Mouse (Mus musculus) layer of hippocampus, adult 9-11 months (tissue): Measurements from ENCODE around the gene Tesc.

Experiments used
- DNase-seq: peaks from one replicate; pipeline ENCODE4 v3.0.0; 2022

Gene Tesc

DNA sequence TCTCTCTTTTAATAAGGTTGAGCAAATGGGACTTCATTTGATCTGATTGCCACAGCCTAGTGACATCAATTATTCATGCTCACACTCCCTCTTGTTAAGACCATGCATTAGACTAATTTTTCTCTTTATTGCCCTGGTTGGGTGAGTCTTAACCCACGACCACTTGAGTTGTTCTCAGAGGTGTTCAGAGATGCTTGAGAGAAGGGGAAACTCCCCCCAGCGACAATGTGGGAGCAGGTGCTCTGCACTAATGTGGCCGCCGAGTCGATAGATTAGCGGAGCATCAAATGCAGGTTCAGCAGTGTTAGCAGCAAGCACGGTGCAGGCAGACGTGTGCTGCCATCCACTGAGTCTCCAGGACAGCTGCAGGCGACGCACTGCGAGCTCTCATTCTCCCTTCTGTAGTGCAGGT is 52.3 kb downstream of the Tesc start:
- DNase-seq = no peak

DNA sequence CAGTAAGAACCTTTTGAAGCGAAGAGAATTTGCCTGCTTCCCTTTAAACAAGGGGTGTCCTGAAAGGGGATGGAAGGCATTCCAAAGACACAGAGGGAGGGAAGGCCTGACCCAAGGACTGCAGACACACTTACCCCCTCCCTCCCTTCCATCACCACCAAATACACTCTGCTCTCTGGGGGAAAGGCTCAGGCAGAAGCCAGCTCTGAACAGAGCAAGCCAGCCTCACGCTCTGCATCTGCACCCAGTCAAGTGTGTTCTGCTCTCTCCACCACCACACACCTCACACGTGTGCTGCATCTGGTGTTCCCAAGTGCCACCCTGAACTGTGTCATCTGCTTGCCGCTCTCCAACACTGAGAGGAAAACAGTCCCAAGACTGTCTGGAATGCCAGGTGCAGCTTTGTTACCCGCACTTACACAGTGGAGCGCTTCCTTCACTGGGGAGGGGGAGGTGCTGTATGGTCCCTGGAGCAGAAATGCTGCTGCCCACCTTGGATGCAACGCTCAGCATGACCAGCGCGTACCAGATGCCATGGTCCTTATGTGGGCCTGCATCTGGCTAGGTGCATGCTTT is 53.9 kb downstream of the Tesc start:
- no peak for DNase-seq

DNA sequence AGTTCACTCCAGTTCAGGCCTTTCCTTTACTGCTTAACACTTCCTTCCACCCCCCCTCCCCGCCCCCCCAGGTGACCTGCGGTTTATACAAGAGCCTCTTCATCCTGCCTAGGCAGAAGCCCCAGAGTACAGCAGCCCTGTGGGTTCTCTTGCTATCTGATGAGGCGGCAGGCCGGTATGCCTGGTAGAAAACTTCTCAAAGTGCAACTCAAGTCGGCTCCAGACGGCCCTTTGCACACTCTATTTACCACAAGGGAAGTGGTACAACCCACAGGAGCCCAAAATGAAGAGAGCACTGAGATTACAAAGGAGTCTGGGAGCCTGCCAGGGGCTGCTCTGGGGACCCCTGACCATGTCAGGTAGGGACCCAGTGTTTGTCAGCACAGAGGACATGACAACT is 54.5 kb downstream of the Tesc start:
- DNase-seq = no peak

DNA sequence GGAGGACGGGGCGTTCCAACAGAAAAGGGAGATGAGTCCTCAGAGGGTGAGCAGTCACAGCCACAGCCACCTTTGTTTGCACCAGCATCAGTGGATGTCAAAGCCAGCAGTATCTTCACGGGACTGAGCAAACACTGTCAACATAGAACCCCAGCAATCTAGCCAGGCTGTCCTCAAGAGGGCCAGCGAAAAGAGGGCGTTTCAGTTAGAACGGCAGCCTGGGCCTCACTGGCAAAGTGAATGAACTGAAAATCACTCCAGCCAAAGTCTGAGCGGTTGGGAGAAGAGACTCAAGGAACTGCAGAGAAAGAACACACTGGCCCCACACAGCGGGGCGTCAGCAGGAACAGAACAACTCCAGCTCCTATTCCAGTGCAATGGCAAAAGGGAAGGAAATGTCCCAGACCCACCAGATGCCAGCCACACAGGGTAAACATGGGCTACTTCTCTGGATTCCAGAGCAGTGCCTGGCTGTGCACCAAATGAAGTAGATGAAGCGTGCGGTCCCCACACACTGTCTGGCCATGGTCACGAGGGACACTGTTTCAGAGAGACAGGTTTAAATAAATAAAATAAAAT is 55.6 kb downstream of the Tesc start:
- no peak for DNase-seq

DNA sequence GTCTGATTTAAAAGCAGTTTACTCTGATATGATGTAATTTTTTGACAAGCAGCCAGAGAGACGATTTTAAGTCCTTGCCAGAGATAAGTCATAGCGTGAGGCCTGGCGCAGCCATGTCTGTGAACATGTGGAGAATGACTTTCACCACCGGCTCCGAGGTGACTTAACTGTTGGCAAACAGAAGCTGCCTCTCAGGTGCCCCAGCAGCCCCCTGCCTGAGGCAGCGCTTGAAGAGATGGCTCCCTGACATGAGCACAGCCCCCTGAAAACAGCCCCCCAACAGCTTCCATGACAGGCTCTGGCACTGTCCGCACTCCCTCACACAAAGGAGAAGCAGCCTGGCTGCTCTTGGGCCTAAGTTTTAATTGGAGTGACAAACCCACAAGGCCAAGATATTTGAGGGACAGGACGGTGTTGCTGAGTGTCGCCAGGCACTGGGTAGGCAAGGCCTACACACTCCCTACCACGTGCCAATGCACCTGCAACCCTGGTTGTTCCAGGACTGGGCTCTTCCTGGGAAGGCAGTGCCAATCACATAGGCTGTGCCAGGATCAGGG is 56.7 kb downstream of the Tesc start:
- DNase-seq = no peak

DNA sequence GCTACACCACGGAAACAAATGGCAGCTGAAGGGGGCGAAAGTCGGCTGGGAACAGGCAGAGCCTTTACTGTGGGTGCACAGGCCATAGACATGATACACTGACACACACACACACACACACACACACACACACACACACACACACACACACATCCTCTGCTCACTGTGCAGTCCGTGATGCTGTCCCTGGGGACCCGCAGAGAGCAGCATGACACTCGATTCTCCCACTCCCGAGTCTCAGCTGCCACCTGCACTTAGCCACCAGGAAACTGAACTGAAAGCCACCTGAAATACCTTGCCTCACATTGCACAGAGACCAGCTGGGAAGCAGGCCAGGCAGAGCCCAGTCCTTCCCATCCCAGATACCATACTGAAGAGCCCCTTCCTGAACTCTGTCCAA is 57.8 kb downstream of the Tesc start:
- DNase-seq = no peak

DNA sequence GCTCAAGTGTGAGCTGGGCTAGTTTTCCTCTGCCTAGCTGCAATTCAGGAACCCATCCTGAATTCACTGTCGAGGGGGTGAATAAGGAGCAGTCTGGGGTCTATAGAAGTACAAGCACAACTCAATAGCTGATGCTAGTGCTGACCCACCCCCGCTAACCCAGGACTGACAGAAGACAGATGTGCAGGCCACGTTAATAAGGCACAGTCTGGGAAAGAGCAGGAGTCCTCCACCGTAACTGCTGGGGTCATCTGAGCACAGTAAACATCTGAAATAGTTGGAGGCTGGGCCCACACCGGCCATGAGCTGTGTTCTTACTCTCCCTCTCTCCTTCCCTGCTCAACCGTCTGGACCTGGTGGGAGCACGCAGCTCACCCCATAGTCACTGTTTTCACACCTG is 59.4 kb downstream of the Tesc start:
- no peak for DNase-seq

DNA sequence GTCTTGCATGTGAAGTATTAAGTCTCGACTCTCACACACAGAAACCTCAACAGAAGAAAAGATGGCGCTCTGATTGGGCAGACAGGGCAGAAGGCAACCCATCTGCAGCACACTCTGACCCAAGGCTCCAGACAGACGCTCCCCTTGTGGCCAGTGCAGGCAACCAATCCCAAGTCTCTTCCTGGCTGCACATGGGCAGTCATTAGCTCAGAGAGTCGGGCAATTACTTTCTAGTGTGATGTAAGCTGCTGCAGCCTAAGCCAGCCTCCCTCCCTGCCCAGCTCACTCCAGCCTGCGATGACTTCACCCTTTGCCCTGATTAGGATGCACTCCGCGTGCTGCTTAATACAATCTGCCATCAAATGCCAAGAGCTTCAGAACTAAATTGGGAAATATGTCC is 61.6 kb downstream of the Tesc start:
- DNase-seq = peak; percentile 84

DNA sequence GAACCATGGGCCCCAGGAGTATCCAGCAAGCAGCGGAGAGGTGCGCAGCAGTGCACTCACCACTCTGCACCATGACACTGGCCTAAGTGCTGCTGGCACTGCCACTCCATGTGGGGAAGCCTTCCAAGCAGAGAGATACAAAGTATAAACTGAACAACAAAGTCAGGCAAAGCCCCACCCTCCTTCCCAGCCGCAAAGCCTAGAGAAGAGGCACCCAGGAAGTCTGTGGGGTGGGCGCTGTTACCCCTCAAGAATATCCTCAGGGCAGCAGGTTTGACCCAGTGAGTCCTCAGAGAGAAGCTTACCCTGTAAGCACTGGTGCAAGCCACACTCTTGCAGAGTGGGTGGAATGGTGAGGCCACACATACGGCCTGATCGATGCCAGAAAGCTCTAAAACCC is 62.6 kb downstream of the Tesc start:
- DNase-seq = no peak

DNA sequence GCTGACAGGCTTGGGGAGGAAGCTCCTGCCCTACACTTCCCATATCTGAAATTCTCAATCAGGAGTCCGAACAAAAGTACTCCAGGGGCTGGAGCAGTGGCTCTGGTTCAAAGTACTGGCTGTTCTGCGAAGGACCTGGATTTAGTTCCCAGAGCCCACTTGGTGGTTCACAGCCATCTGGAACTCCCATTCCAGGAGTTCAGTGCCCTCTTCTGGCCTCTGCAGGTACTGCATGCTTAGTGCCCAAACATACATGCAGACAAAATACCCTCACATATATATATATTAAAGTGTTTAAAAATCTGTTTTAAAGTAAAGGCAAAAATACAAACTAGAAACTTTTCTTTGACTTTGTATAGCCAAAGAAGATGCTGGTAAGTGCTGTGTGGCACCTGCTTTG is 63.3 kb downstream of the Tesc start:
- DNase-seq = no peak

DNA sequence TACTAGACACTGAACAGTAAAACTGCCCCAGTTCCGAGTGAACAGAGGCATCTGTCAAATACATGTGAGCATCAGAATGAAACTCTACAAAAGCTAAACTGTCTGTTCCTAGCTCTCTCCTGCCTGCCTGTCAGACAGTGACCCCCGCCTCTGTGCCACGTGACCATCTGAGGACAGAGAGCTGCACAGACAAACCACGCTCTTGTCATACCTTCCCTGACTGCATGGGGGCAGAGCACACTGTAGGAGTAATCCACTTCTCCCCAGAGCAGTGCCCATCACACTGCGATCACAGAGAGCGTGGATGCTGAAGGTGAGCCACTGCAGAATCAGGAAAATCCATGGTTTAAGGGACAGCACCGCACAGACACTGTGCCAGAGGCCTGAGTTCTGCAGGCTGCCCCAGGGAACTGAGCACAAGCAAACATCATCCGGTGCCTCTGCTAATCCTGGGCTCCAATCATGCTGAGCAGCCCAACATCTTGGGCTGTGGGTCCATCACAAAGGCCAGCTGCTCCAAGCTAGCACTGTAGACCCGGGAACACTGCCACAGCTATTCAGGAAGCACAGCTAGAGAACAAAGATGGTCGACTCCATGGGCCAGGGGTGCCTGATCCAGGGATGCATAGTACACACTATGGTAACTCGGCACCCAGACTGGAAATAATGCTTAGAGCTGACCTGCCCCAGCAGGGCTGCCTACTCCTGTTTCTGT is 65.9 kb downstream of the Tesc start:
- DNase-seq = peak; percentile 63

DNA sequence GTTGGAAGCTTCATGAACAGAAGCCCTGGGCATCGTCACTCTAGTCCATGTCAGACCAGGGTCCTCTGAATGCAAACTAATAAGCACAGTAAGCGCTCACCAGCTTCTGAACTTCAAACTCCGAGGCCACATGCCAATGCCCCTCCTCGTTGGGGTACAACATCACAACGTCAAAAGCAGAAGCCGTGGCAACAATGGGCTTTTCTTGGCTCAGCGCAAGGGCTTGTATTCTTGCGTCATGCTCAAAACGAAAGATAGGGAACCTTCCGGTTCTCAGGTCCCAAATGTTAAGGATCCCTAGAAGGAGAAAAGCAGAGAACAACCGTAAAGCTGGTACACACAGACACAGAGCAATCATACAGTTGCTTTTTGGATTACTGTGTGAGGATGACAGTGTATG is 67.9 kb downstream of the Tesc start:
- DNase-seq = no peak

DNA sequence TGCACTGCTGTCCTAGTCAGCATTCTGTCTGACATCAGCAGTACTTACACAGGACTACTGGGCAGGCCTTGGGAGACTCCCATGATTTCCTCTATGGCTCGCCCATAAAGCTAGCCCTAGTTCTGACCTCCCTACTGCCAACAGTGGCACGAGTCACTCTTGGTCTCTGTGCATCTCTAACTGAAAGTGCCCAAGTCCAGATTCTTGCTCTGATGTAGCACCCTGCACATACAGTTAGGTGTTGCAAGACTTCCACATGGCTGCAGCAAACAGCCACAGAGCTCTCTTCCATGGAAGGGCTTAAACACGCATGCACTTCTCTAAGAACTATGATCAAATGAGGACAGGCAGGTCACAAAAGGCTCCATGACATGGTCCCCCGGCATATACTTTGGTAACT is 68.3 kb downstream of the Tesc start:
- no peak for DNase-seq

DNA sequence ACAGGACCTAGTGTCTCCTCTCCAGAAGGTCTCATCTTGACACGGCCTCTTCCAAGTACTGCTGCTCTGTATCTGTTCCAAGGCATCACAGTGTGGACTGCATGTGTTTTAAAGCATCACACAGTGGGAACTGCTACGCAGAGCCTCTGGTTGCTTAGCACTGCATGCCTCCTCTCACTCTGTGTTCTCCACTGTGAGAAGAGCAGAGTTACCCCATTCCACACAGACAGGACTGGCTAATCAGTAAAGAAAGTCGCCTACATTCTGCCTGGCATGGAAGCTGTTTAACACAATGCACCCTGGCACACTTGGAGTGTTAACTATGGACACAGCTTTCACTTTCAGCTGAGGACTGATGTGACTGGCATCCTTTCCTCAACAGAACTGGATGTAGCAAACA is 68.8 kb downstream of the Tesc start:
- DNase-seq = no peak

DNA sequence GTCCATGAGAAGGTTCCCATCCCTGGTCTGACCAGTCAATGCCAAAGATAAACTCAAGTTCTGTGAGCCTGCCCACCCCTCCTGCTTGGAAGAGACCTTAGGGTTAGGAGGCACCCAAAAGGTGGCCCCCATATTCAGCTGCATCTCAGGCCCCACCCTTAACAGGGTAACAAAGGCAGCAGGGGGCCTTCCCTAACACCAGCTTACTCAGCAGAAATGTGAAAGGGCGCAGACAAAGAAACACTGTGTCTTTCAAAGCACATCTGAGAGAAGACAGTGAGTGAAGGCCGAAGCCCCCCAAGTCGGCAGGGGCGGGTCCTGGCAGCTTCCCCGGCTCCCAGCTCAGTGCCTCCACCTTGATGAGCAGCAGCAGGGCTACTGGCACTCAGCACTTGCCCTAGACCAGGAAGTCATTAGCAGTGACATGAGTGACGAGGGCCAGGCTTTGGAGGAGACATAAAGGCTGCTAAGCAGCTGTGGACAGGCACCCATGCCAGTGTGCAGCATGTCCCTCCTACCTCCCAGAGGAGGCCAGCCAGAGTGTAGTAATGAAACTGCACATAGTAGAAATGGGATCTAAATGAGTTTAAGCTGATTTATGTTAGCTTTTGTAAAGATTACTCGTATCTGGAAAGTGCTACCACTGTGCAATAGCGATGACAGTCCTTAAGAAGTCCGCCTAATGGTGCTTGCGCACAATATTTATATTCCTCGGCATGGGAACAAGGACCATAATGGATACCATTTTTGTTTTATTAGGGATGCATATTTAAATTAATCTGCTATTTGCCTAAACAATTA is 71.7 kb downstream of the Tesc start:
- no peak for DNase-seq

DNA sequence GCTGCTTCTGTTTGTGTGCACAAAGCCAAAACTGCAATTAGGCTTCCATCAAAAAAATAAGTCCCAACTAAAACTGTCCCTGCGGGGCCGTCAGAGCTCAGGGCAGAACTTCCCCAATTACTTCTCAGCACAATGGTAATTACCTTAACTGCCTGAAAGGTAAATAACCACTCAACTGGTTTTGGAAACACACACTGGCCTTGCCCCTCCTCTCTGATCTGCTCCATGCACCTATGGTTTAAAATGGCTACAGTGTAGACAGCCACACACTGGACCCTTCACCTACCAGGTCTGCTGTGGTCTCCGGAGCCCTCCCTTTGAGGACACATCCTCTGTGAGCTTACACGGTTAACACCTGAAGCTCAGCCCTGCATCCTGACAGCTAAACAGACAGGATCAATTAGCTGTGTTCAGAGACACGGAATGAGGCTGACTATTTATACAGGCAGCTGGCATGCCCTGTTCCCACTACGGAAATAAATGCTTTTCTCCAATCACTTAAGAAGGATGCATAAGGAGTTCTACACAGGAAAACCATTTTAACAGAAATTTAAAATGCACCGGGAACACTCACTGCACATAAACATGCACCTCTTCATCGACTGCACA is 72.4 kb downstream of the Tesc start:
- DNase-seq = no peak

DNA sequence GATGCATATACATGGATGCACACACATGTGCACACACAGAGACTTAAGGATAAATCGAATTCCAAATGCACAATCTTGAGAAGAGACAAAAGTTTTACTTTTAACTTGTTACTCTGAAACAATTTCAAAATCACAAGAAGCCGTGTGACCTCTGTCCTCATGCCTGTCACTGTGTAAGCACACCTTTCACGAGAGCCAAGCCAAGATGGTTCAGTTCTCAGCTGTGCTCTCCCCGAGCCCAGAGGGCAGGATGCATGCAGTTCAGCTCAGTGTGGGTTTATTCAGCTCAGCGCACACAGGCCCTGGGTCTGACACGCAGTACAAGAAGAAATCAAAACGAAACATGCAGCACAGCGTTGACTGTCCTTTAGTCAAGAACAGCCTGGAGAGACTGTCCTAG is 78.0 kb downstream of the Tesc start:
- DNase-seq = no peak

DNA sequence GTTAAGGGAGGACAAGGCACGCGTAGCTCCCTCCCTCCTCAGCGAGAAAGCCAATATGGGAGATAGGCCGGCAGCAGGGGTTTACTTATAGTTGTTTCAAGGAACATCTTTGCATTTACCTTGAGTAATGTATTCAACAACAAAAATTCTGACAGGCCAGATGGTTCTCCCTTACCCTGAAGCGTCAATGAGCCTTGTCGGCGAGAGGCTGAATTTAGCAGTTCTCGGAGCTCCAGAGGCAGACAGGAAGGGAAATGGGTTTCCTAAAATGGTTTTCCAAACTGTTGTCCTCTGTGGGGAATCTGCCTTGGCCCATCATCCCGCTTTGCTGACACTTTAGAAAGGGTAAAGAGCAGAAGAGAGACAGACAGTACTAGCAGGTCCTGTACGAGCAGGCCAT is 79.1 kb downstream of the Tesc start:
- no peak for DNase-seq

DNA sequence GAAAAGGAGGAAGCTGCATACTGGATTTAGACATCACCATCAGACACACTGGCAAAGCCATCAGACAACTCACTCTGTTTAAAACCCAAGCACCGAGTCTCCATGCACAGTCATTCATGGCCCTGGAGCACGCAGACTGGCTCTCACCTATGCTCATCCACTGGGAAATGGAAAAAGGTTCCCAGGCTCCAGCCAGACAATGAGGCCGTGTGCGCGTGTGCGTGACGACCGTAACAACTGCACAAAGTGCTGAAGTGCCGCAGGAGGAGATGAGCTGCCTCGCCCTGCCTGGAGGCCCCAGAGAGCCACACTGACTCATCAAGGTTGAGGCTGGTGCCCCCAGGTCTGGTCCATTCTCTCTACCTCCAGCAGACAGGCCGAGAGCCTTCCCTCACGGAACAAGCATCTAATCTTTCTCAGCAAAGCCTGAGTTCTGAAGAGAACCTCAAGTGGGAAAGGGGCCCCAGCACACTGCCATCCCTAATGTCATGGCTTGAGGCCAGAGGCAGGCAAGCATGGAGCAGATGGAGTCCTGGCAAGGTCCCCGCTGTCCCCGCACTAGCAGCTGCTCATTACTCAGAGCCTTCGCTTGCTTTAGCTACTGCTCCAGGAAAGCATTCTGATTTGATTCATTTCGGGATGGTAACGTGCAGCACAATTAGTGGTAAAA is 80.7 kb downstream of the Tesc start:
- peak; percentile 79 for DNase-seq

DNA sequence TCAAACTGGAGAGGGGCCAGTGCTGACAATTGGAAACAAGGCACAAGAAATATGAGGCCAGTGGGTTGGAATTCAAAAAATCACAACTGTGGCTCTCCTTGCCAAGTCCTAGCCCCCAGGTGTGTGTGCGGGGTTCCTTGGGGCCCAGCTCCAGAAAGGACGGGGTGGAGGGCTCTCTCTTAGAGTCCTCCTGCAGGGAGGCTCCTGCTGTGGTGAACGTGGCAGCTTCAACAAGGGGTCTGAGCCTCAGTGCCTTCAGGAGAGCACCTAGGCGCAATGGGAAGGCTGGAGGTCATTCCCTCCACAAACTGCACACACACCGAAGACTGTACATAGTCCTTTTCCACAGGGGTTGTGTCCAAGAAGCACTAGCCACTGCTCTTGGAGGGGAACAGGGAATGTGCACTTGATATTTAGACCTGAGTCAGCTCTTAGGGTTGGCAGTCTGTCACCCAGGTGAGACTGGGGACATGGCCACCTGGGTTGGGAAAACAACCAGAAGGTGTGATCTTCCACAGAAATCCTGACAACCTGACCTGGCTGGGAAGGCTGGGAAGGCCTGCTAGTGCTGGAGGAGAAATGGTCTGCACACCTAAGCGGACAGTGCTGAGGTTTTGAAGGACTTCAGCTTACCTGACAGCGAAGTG is 81.4 kb downstream of the Tesc start:
- no peak for DNase-seq
